ENCODE assay signal across 9 mouse cellular contexts in the genomic region with DNA sequence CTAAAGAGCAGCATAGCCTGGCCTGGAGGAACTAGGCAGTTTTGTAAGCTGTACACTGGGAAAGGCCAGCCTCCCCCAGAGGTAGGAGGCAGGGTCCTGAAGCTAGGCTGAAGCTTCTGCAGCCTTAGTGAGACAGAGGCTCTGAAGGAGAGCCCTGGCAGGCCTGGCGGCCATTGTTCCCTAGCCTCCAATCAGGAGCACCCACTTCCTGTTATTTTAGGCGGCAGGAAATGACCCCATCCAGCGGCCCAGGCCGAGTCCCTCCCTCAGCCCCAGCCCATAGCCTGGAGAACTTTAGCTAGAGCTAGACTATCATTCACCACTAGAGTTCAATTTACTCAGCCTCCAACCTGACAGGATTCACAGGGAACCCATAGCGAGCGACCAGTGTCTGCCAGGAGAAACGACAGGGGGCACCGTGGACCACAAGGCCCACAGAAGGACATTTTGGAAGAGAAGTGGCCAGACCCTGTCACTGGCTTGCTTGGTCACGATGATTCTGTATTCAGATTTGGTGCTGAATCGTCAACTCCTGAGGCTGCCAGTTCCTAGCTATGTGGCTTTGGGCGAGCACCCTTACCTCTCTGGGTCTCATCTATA. TPM values are rescaled to one million over a fixed set of nuclear protein-coding genes. Genes with fewer than 3 reads are reported as not detected.
DNase-seq lines count a peak whose midpoint lies in the region; ATAC-seq and TF ChIP-seq lines count a peak whose summit lies in the region.
"Had no signal": no experiment of that assay in that cellular context is flagged by ENCODE, and none has a peak within 500 bp of the region (broad histone marks: within the 10 kb centered on the region; RNA-seq: fewer than 3 reads in every experiment).

No protein-coding gene starts in this region.

- no peaks in the 10 kb centered on the region for H3K36me3 ChIP-seq in intestine, embryonic 16.5 days (ENCODE audit: control insufficient read depth, insufficient read depth, low read length)
- H3K36me3 ChIP-seq in lung, embryonic 14.5 days (ENCODE audit: insufficient read depth), result peaks cover 12% of the 10 kb centered on the region; the same call in 1 of the 2 replicates
- no peaks in the 10 kb centered on the region for H3K36me3 ChIP-seq in stomach, embryonic 15.5 days

- no peak for TF ChIP-seq CTCF in cerebellum, adult 2 months (IDR thresholded peaks at IDR 0.05; ENCODE audit: borderline replicate concordance, insufficient read depth, low read depth, low read length)
- TF ChIP-seq CTCF in lung, embryonic 14.5 days (IDR thresholded peaks at IDR 0.05; ENCODE audit: low read depth), result no peak

- 19% methylated on average over 11 of the region's 11 CpGs for WGBS in cerebellum, adult 2 months
- WGBS in intestine, embryonic 16.5 days, result 64% methylated on average over 11 of the region's 11 CpGs
- 58% methylated on average over 11 of the region's 11 CpGs for WGBS in lung, embryonic 14.5 days
- 55% methylated on average over 11 of the region's 11 CpGs for WGBS in stomach, embryonic 15.5 days

- no peaks in the 10 kb centered on the region for H3K9me3 ChIP-seq in intestine, embryonic 16.5 days (ENCODE audit: control insufficient read depth, low read length)
- no peaks in the 10 kb centered on the region for H3K9me3 ChIP-seq in lung, embryonic 14.5 days (ENCODE audit: low read depth, low read length)
- no peaks in the 10 kb centered on the region for H3K9me3 ChIP-seq in stomach, embryonic 15.5 days

- DNase-seq in cerebellum, adult 2 months, result no peak
- no peak for DNase-seq in cerebellum, adult 11-12 months
- peak; percentile 66 for DNase-seq in lung, embryonic 14.5 days
- no peak for DNase-seq in thymus, postnatal 4 days
- DNase-seq in layer of hippocampus, postnatal 10 days (ENCODE audit: low spot score in 2 of 2), result no peak

- peak overlapping the region; percentile 12 for H3K4me3 ChIP-seq in cerebellum, adult 2 months (replicated peaks; ENCODE audit: insufficient read depth, low read depth, low read length)
- no peak overlapping the region for H3K4me3 ChIP-seq in intestine, embryonic 16.5 days (ENCODE audit: low read length)
- H3K4me3 ChIP-seq in lung, embryonic 14.5 days (ENCODE audit: low read depth, low read length), result no peak overlapping the region
- H3K4me3 ChIP-seq in stomach, embryonic 15.5 days (replicated peaks), result no peak overlapping the region

- H3K4me2 ChIP-seq in intestine, embryonic 16.5 days (ENCODE audit: low read depth, low read length), result no peak overlapping the region
- peak overlapping the region; percentile 29; the same call in 1 of the 2 replicates for H3K4me2 ChIP-seq in lung, embryonic 14.5 days
- H3K4me2 ChIP-seq in stomach, embryonic 15.5 days, result 0 out of 2 replicates have a peak overlapping the region, but pooled peaks have one; percentile 1

- H3K9ac ChIP-seq in intestine, embryonic 16.5 days (ENCODE audit: low read depth, low read length), result no peak overlapping the region
- H3K9ac ChIP-seq in lung, embryonic 14.5 days, result no peak overlapping the region
- H3K9ac ChIP-seq in stomach, embryonic 15.5 days, result no peak overlapping the region

- no peaks in the 10 kb centered on the region for H3K27me3 ChIP-seq in cerebellum, adult 2 months (ENCODE audit: control insufficient read depth, insufficient read depth, low read length)
- H3K27me3 ChIP-seq in intestine, embryonic 16.5 days (replicated peaks; ENCODE audit: control insufficient read depth, insufficient read depth, low read length), result no peaks in the 10 kb centered on the region
- H3K27me3 ChIP-seq in lung, embryonic 14.5 days (ENCODE audit: insufficient read depth, low read length), result no peaks in the 10 kb centered on the region
- no peaks in the 10 kb centered on the region for H3K27me3 ChIP-seq in stomach, embryonic 15.5 days (replicated peaks)
- H3K27me3 ChIP-seq: CH12.LX had no signal

- peak; percentile 51 for ATAC-seq in granulocyte monocyte progenitor cell, adult 5-6 weeks (replicated peaks; ENCODE audit: poor library complexity, severe bottlenecking)
- no peak for ATAC-seq in intestine, embryonic 16.5 days
- ATAC-seq in lung, embryonic 14.5 days (ENCODE audit: insufficient read depth), result no peak
- ATAC-seq in stomach, embryonic 15.5 days (ENCODE audit: insufficient read depth, low FRiP score, low read depth), result no peak

- H3K4me1 ChIP-seq in cerebellum, adult 2 months (ENCODE audit: control insufficient read depth, insufficient read depth, low read length), result peaks cover 50% of the 10 kb centered on the region
- peaks cover 40% of the 10 kb centered on the region for H3K4me1 ChIP-seq in intestine, embryonic 16.5 days (ENCODE audit: control insufficient read depth, insufficient read depth, low read length)
- H3K4me1 ChIP-seq in lung, embryonic 14.5 days (ENCODE audit: insufficient read depth), result peaks cover 14% of the 10 kb centered on the region
- peaks cover 39% of the 10 kb centered on the region for H3K4me1 ChIP-seq in stomach, embryonic 15.5 days

- H3K27ac ChIP-seq in cerebellum, adult 2 months (ENCODE audit: insufficient read depth, low read length), result peak overlapping the region; percentile 41
- peak overlapping the region; percentile 36; the same call in 1 of the 2 replicates for H3K27ac ChIP-seq in intestine, embryonic 16.5 days (ENCODE audit: low read length)
- peak overlapping the region; percentile 47; the same call in 1 of the 2 replicates for H3K27ac ChIP-seq in lung, embryonic 14.5 days (ENCODE audit: low read depth)
- H3K27ac ChIP-seq in stomach, embryonic 15.5 days, result peak overlapping the region; percentile 1; the same call in 1 of the 2 replicates

- TF ChIP-seq POLR2A in cerebellum, adult 2 months (IDR thresholded peaks at IDR 0.05; ENCODE audit: borderline replicate concordance, insufficient read depth, low read length), result no peak

RNA-seq across cellular contexts. Expression of gene Map7d1, which starts 4.4 kb away (rescaled TPM):
- polyA plus RNA-seq in cerebellum, adult 2 months (2012; rRNA removed), result 274 and 283 TPM in 2 replicates
- total RNA-seq in granulocyte monocyte progenitor cell, adult 5-6 weeks (2014; fragmentation: Nextera tagmentation), result 20.6 and 25.6 TPM in 2 replicates
- total RNA-seq in granulocyte monocyte progenitor cell, adult 5-6 weeks (2017), result 12.8 and 20.2 TPM in 2 replicates
- polyA plus RNA-seq in intestine, embryonic 16.5 days (2015; fragmentation: Nextera tagmentation; extraction: Ambion mirVana), result 13.1 and 16.7 TPM in 2 replicates
- 50.7 and 61.1 TPM in 2 replicates for polyA plus RNA-seq in lung, embryonic 14.5 days (2014; fragmentation: Nextera tagmentation; extraction: Ambion mirVana)
- polyA plus RNA-seq in stomach, embryonic 15.5 days (2015; fragmentation: Nextera tagmentation; extraction: Ambion mirVana), result 34.1 and 36.9 TPM in 2 replicates
- 100 to 1,000 TPM; 204 to 206 TPM for total RNA-seq in layer of hippocampus, postnatal 10 days (2021)

RNA-seq across cellular contexts. Expression of gene Trappc3, which starts 10.4 kb away (rescaled TPM):
- polyA plus RNA-seq in cerebellum, adult 2 months (2012; rRNA removed), result 175 TPM in 2 replicates
- 46.2 and 55.5 TPM in 2 replicates for total RNA-seq in granulocyte monocyte progenitor cell, adult 5-6 weeks (2014; fragmentation: Nextera tagmentation)
- 48.4 and 54.8 TPM in 2 replicates for total RNA-seq in granulocyte monocyte progenitor cell, adult 5-6 weeks (2017)
- polyA plus RNA-seq in intestine, embryonic 16.5 days (2015; fragmentation: Nextera tagmentation; extraction: Ambion mirVana), result 105 and 107 TPM in 2 replicates
- 26.7 and 28.9 TPM in 2 replicates for polyA plus RNA-seq in lung, embryonic 14.5 days (2014; fragmentation: Nextera tagmentation; extraction: Ambion mirVana)
- 91.7 and 97.1 TPM in 2 replicates for polyA plus RNA-seq in stomach, embryonic 15.5 days (2015; fragmentation: Nextera tagmentation; extraction: Ambion mirVana)
- total RNA-seq in layer of hippocampus, postnatal 10 days (2021), result 10 to 100 TPM; 94.9 to 95.2 TPM

RNA-seq across cellular contexts. Expression of gene Col8a2, which starts 34.8 kb away (rescaled TPM):
- 0.93 and 2.0 TPM in 2 replicates for polyA plus RNA-seq in cerebellum, adult 2 months (2012; rRNA removed)
- not detected in 2 replicates for total RNA-seq in granulocyte monocyte progenitor cell, adult 5-6 weeks (2014; fragmentation: Nextera tagmentation)
- total RNA-seq in granulocyte monocyte progenitor cell, adult 5-6 weeks (2017), result not detected in 2 replicates
- polyA plus RNA-seq in intestine, embryonic 16.5 days (2015; fragmentation: Nextera tagmentation; extraction: Ambion mirVana), result 3.5 and 4.5 TPM in 2 replicates
- 4.0 and 5.2 TPM in 2 replicates for polyA plus RNA-seq in lung, embryonic 14.5 days (2014; fragmentation: Nextera tagmentation; extraction: Ambion mirVana)
- polyA plus RNA-seq in stomach, embryonic 15.5 days (2015; fragmentation: Nextera tagmentation; extraction: Ambion mirVana), result 13.4 and 14.2 TPM in 2 replicates
- 1 to 10 TPM; 1.6 to 3.6 TPM for total RNA-seq in layer of hippocampus, postnatal 10 days (2021)
- total RNA-seq: CH12.LX had no signal

RNA-seq across cellular contexts. Expression of gene Thrap3, which starts 49.2 kb away (rescaled TPM):
- polyA plus RNA-seq in cerebellum, adult 2 months (2012; rRNA removed), result 122 TPM in 2 replicates
- total RNA-seq in granulocyte monocyte progenitor cell, adult 5-6 weeks (2014; fragmentation: Nextera tagmentation), result 215 and 267 TPM in 2 replicates
- total RNA-seq in granulocyte monocyte progenitor cell, adult 5-6 weeks (2017), result 304 and 361 TPM in 2 replicates
- polyA plus RNA-seq in intestine, embryonic 16.5 days (2015; fragmentation: Nextera tagmentation; extraction: Ambion mirVana), result 132 and 141 TPM in 2 replicates
- 262 and 268 TPM in 2 replicates for polyA plus RNA-seq in lung, embryonic 14.5 days (2014; fragmentation: Nextera tagmentation; extraction: Ambion mirVana)
- polyA plus RNA-seq in stomach, embryonic 15.5 days (2015; fragmentation: Nextera tagmentation; extraction: Ambion mirVana), result 182 and 203 TPM in 2 replicates
- total RNA-seq in layer of hippocampus, postnatal 10 days (2021), result 100 to 1,000 TPM; 141 to 144 TPM
